Mouse (Mus musculus) stomach, embryonic 14.5 days (tissue): ENCODE results near the gene Krt9. TPM values are rescaled to one million over a fixed set of nuclear protein-coding genes. Genes with fewer than 3 reads are reported as not detected.
"Not testable (repeated sequence)": the region's sequence is repeated elsewhere in the genome, so short reads cannot be mapped to it uniquely, and the experiment has no call there.

Source experiments
- ATAC-seq: fragments of 200-750 bp; cut with Nextera tagmentation; 2 replicates; pipeline ENCODE4 v1.8.0; 2017; ENCODE audit warnings: low read depth, moderate TSS enrichment; ENCODE audit not compliant: insufficient number of reproducible peaks, insufficient read depth, low FRiP score
- H3K27ac ChIP-seq: fragments of 300-500 bp; sonication (generic); 2 replicates; pipeline ENCODE4 v1.5.1; 2014; ENCODE audit warnings: mild to moderate bottlenecking, low read length, moderate library complexity, mixed read lengths
- H3K27me3 ChIP-seq: fragments of 300-500 bp; sonication (generic); 2 replicates; pipeline ENCODE4 v1.6.1; 2014; ENCODE audit warnings: low read length, control low read depth, mixed read lengths; ENCODE audit not compliant: control insufficient read depth, insufficient read depth
- H3K36me3 ChIP-seq: fragments of 300-500 bp; sonication (generic); 2 replicates; pipeline ENCODE4 v1.6.1; 2014; ENCODE audit warnings: mild to moderate bottlenecking, control low read depth, low read length, moderate library complexity, mixed read lengths; ENCODE audit not compliant: control insufficient read depth, insufficient read depth
- H3K4me1 ChIP-seq: fragments of 300-500 bp; sonication (generic); 2 replicates; pipeline ENCODE4 v1.6.1; 2014; ENCODE audit warnings: low read length, control low read depth, mixed read lengths; ENCODE audit not compliant: control insufficient read depth, insufficient read depth
- H3K4me2 ChIP-seq: fragments of 300-500 bp; sonication (generic); replicated peaks from 2 replicates; pipeline ENCODE4 v1.6.1; 2014; ENCODE audit warnings: low read depth, low read length, control low read depth
- H3K4me3 ChIP-seq: fragments of 300-500 bp; sonication (generic); 2 replicates; pipeline ENCODE4 v1.5.1; 2014; ENCODE audit warnings: low read depth, low read length, control low read depth
- H3K9ac ChIP-seq: fragments of 300-500 bp; sonication (generic); replicated peaks from 2 replicates; pipeline ENCODE4 v1.6.1; 2014; ENCODE audit warnings: low read depth, mild to moderate bottlenecking, control low read depth, low read length, moderate library complexity, mixed read lengths
- H3K9me3 ChIP-seq: fragments of 300-500 bp; sonication (generic); 2 replicates; pipeline ENCODE4 v1.6.1; 2016; ENCODE audit warnings: low read depth, low read length, control low read depth; ENCODE audit not compliant: control insufficient read depth
- WGBS: fragments of 180-500 bp; shearing (Covaris S2); extraction: QIAGEN DNeasy Blood & Tissue Kit; methylation state at CpG from one replicate; pipeline ENCODE4 v1.1.7; 2014; 5-methylcytosine and 5-hydroxymethylcytosine counted together
- polyA plus RNA-seq: library from polyadenylated mRNA; unstranded; fragments of >200 nt; fragmentation: Nextera tagmentation; extraction: Ambion mirVana; gene quantifications from 2 replicates; pipeline ENCODE4 v1.2.1, GENCODE M21; 2014

The Krt9 gene
- not detected in 2 replicates for polyA plus RNA-seq

DNA sequence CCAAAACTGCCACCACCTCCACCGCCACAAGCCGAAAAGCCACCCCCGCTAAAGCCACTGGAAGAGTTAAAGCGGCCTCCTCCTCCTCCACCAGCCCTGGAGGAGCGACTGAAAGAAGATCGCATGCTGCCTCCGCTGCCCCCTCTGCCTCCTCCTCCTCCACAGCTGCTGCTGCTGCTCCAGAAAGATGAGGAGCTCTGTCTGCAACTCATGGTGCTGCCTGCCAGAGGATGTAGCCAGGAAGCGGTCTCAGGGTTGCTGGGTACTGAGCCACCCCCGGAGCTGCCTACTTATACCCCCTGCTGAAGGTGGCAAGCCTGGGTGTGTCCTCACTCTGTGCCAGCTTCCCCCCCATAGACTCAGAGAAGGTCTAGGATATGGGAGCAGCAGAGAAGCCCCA lies at the start of gene Krt9:
Gene Krt9 (minus strand): TSS at position 255 of the 400 bp plus-strand sequence.
- Histone ChIP-seq H3K27ac (no peak within 1 kb of the TSS), H3K4me2 (no peak within 1 kb of the TSS), H3K27me3 (no peaks in the 10 kb centered on the region), H3K4me3 (no peak within 1 kb of the TSS), H3K4me1 (no peaks in the 10 kb centered on the region), H3K9me3 (no peaks in the 10 kb centered on the region), H3K36me3 (no peaks in the 10 kb centered on the region), H3K9ac (no peak within 1 kb of the TSS)
- no peak for ATAC-seq
- 34% methylated on average over 9 of the region's 9 CpGs for WGBS

DNA sequence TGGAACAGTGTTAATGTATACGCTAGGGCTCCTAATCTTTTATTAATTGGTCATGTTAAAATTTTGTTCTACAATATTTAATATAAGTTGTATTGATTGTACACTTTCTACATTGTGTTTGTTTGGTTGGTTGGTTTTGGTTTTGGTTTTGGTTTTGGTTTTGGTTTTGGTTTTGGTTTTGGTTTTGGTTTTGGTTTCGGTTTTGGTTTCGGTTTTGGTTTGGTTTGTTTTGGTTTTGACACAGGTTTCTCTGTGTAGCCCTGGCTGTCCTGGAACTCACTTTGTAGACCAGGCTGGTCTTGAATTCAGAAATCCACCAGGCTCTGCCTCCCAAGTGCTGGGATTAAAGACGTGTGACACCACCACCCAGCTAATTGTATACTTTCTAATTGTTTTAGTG lies 47.2 kb upstream of the Krt9 start:
- H3K4me3 ChIP-seq, H3K9ac ChIP-seq, H3K4me2 ChIP-seq, H3K9me3 ChIP-seq, H3K4me1 ChIP-seq, ATAC-seq, H3K27me3 ChIP-seq, H3K27ac ChIP-seq, H3K36me3 ChIP-seq: not testable (repeated sequence)
- WGBS: 87% methylated on average over 4 of the region's 4 CpGs

DNA sequence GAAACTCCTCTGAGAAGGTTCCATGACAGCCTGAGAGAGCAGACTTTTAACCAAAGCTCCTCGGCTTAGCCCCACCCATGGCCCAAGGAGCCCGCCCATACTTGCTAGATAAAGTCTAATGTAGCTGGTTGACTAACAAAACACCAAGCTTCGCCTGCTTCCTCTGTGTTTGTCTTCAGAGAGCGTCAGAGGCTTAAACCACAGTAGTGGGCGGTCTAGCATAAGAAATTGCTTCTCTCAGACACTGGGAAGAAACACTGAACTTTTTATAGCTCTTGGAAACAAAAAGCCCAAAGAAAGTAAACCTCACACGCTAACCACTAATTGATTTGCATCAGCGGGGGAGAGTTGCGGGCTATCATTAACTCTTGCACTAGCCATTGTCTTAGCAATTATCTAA lies 28.7 kb upstream of the Krt9 start:
- WGBS: 63% methylated on average over 8 of the region's 8 CpGs

DNA sequence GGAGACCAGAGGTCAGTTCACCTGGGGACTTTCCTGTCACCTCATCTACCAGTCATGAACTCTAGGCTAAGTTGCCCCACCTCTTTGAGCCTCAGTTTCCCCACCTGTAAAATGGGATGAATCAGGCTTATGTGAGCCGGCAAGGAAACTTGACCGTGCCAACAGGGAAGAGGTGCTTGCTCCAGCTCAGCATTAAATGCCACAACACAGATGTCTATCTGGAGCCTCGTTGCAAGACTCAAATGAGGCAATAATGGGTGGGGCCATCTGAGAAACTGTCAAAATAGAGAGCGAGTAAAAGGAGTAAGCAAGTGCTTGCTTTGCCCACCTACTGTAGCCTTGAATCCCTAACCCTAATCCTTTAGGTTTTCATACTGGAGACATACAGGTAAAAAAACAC lies 26.3 kb upstream of the Krt9 start:
- no peak overlapping the region for H3K4me3 ChIP-seq
- H3K36me3 ChIP-seq: no peaks in the 10 kb centered on the region
- H3K9ac ChIP-seq: no peak overlapping the region
- no peak overlapping the region for H3K4me2 ChIP-seq
- no peaks in the 10 kb centered on the region for H3K4me1 ChIP-seq
- no peaks in the 10 kb centered on the region for H3K27me3 ChIP-seq
- 91% methylated on average over 4 of the region's 4 CpGs for WGBS
- no peak for ATAC-seq
- H3K27ac ChIP-seq: no peak overlapping the region
- no peaks in the 10 kb centered on the region for H3K9me3 ChIP-seq

More for the DNA sequence above, 28.7 kb upstream of the Krt9 start:
- ATAC-seq: no peak
- no peaks in the 10 kb centered on the region for H3K27me3 ChIP-seq
- H3K36me3 ChIP-seq: no peaks in the 10 kb centered on the region
- peaks cover 5% of the 10 kb centered on the region; the same call in 1 of the 2 replicates for H3K9me3 ChIP-seq
- H3K27ac ChIP-seq: no peak overlapping the region
- no peak overlapping the region for H3K4me3 ChIP-seq
- no peaks in the 10 kb centered on the region for H3K4me1 ChIP-seq
- no peak overlapping the region for H3K9ac ChIP-seq
- no peak overlapping the region for H3K4me2 ChIP-seq

DNA sequence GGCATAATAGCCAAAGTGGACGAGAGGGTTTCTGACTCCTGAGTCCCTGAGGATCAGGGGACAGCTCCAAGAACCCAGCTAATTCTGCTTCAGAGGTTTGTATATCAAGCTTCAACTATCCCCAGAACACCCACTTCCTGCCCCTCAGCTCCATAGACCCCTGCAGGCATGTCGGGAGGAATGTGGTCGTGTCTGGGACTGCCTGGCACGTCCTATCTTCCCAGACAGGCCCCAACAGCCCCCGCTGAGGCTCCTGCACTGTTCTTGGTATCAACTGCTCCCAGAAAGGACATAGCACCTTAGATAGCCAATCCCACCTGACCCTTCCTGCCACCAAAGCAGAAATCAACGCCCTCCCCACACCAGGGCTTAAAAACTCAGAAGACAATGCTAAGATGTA lies 15.5 kb upstream of the Krt9 start:
- WGBS: 44% methylated on average over 6 of the region's 6 CpGs
- Histone ChIP-seq H3K36me3 (no peaks in the 10 kb centered on the region), H3K27me3 (no peaks in the 10 kb centered on the region), H3K9ac (no peak overlapping the region), H3K4me1 (no peaks in the 10 kb centered on the region), H3K9me3 (no peaks in the 10 kb centered on the region), H3K4me2 (no peak overlapping the region), H3K4me3 (no peak overlapping the region), H3K27ac (0 out of 2 replicates have a peak overlapping the region, but pooled peaks have one; percentile 21)
- no peak for ATAC-seq

DNA sequence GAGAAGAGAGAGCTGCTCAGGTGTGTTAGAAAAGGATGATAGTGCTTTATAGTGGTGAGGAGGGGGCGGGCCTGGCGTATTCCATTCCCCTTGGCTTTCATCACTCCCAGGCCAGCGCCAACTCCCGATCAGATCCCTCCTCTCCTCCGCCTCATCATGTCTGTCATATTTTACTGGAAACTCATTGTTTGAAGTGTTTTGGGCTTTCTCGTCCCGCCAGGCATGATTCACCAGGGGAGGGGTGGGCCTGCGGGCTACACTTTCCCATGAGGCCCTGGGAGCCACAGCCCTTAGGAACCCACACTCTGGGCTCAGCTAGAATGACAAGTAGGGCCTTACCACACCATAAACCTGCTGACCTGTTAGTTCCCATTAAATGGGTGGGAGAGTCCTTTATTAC lies 14.5 kb upstream of the Krt9 start, which contains the start of gene Krt14:
Gene Krt14 (minus strand): TSS at position 51 of the 400 bp plus-strand sequence.
- H3K4me3 ChIP-seq: no peak within 1 kb of the TSS
- no peaks in the 10 kb centered on the region for H3K9me3 ChIP-seq
- H3K4me2 ChIP-seq: no peak within 1 kb of the TSS
- H3K9ac ChIP-seq: no peak within 1 kb of the TSS
- H3K4me1 ChIP-seq: no peaks in the 10 kb centered on the region
- H3K27me3 ChIP-seq: no peaks in the 10 kb centered on the region
- no peak for ATAC-seq
- whole genome bisulfite sequencing: 70% methylated on average over 8 of the region's 8 CpGs
- no peaks in the 10 kb centered on the region for H3K36me3 ChIP-seq
- no peak within 1 kb of the TSS for H3K27ac ChIP-seq

DNA sequence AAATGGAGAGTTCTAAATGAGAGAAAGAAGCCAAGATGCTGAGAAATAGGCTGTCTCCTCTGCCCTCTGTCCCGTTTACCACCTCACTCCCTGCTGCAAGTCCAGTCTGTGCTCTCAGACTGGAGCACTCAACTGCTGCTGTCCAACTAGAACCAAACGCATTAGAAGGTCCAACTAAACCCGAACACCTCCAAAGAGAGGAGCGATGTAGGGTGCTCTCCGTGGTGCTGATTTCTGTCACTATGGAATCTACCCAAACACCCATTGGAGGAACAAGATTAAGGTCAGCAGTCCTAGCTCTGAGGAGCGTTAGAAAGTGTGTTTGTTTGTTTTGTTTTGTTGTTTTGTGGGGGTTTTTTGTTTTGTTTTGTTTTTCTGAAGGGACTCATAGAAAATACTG lies 10.4 kb upstream of the Krt9 start:
- Histone ChIP-seq H3K27ac (no peak overlapping the region), H3K27me3 (no peaks in the 10 kb centered on the region), H3K4me1 (no peaks in the 10 kb centered on the region), H3K9me3 (no peaks in the 10 kb centered on the region), H3K4me2 (no peak overlapping the region), H3K36me3 (no peaks in the 10 kb centered on the region), H3K9ac (no peak overlapping the region), H3K4me3 (no peak overlapping the region)
- ATAC-seq: no peak
- 14% methylated on average over 6 of the region's 6 CpGs for WGBS

DNA sequence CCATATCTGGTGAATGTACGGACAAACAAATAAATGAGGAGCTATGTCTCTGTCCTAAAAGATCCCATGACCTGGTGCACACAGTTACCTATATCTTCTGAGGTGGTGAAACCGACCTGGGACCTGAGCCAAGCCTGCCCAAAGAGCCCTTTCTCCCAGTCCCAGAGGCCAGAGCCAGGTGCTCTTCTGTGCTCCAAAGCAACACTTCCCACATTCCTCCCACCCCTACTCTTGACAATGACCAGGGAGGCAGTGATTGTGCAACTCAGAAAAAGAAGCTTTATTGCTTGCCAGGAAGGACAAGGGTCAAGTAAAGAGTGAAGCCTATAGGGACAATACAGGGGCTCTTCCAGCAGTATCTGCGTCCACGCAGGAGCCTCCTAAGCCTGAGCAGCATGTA lies 9.9 kb upstream of the Krt9 start:
- WGBS: 76% methylated on average over 4 of the region's 4 CpGs
- H3K4me1 ChIP-seq: no peaks in the 10 kb centered on the region
- ATAC-seq: no peak
- H3K36me3 ChIP-seq: no peaks in the 10 kb centered on the region
- H3K9me3 ChIP-seq: no peaks in the 10 kb centered on the region
- H3K9ac ChIP-seq: no peak overlapping the region
- H3K27ac ChIP-seq: no peak overlapping the region
- H3K4me3 ChIP-seq: no peak overlapping the region
- H3K27me3 ChIP-seq: no peaks in the 10 kb centered on the region
- no peak overlapping the region for H3K4me2 ChIP-seq

DNA sequence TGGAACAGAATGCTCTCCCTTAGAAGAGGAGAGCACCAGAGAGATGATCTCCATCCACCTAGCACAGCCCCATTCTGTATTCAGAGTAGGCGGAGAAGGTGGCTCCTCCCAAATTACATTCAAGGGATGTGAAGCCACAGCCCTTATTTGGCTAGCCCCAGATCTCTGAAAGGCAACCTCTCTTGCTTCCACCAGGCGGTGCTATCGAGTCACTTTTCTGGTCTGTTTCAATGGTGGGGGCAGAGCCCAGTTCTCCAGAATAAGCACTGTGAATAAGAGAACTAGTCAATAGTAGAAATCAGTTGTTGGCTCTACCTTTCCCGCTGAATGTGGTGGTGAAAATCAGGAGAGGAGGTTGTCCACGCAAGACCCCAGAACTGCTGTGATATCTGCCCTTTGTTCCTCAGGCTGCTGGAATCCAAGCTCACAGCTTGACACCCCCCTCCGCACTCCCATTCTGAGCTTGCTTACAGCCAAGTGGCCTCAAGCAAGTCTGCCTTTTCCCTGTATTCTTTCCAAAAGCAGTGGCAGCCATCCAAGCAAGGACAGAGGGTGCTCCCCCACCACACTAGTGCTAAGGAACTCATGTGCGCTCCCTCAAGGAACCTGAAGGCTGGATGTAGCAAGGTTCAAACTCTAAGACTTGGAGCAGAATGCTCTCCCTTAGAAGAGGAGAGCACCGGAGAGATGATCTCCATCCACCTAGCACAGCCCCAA lies 7.2 kb upstream of the Krt9 start:
- WGBS: 43% methylated on average over 8 of the region's 8 CpGs
- H3K9ac ChIP-seq: no peak overlapping the region
- H3K4me2 ChIP-seq: no peak overlapping the region
- H3K27me3 ChIP-seq: no peaks in the 10 kb centered on the region
- H3K4me3 ChIP-seq: no peak overlapping the region
- H3K4me1 ChIP-seq: no peaks in the 10 kb centered on the region
- no peak overlapping the region for H3K27ac ChIP-seq
- H3K9me3 ChIP-seq: no peaks in the 10 kb centered on the region
- no peaks in the 10 kb centered on the region for H3K36me3 ChIP-seq
- ATAC-seq: no peak
